Mouse (Mus musculus): Measurements from ENCODE around the gene Scd2.
"Not testable (repeated sequence)": the region's sequence is repeated elsewhere in the genome, so short reads cannot be mapped to it uniquely, and the experiment has no call there.

The Scd2 gene

GRCm38 (mm10) chr19:44292941-44293768 is at the start of gene Scd2:
Gene Scd2, plus strand, starts transcription at chr19:44293674.
- in situ Hi-C loops (cut with MboI; ENCODE audit: unreplicated experiment in 2 of 2), result no loop called here

- in situ Hi-C loops (cut with MboI; ENCODE audit: unreplicated experiment in 2 of 2), result loop anchor here (5.0 kb wide), 1 partner anchor 52 kb away; no protein-coding TSS in a partner anchor
Measured at GRCm38 (mm10) chr19:44245761-44246171, 47.7 kb upstream of the Scd2 start.

GRCm38 (mm10) chr19:44246341-44246911 is 47.0 kb upstream of the Scd2 start:
- in situ Hi-C loops (cut with MboI; ENCODE audit: unreplicated experiment in 2 of 2), result loop anchor here (5.0 kb wide), 1 partner anchor 51 kb away; no protein-coding TSS in a partner anchor

- in situ Hi-C loops (cut with MboI; ENCODE audit: unreplicated experiment in 2 of 2), result loop anchor here (5.0 kb wide), 1 partner anchor 50 kb away; no protein-coding TSS in a partner anchor
Measured at GRCm38 (mm10) chr19:44247281-44248080, 46.0 kb upstream of the Scd2 start.

GRCm38 (mm10) chr19:44248081-44248853 is 45.2 kb upstream of the Scd2 start:
- in situ Hi-C loops (cut with MboI; ENCODE audit: unreplicated experiment in 2 of 2), result loop anchor here (5.0 kb wide), 1 partner anchor 49 kb away; no protein-coding TSS in a partner anchor

- in situ Hi-C loops (cut with MboI; ENCODE audit: unreplicated experiment in 2 of 2), result loop anchor here (5.0 kb wide), 1 partner anchor 48 kb away; no protein-coding TSS in a partner anchor
Measured at GRCm38 (mm10) chr19:44248854-44249351, 44.6 kb upstream of the Scd2 start.

- in situ Hi-C loops (cut with MboI; ENCODE audit: unreplicated experiment in 2 of 2), result not testable (repeated sequence)
Measured at GRCm38 (mm10) chr19:44251138-44251537, 42.3 kb upstream of the Scd2 start.

- in situ Hi-C loops (cut with MboI; ENCODE audit: unreplicated experiment in 2 of 2), result no loop called here
Measured at GRCm38 (mm10) chr19:44251936-44252558, 41.4 kb upstream of the Scd2 start.

- in situ Hi-C loops (cut with MboI; ENCODE audit: unreplicated experiment in 2 of 2), result not testable (repeated sequence)
Measured at GRCm38 (mm10) chr19:44254106-44254505, 39.4 kb upstream of the Scd2 start.

GRCm38 (mm10) chr19:44257377-44257966 is 36.0 kb upstream of the Scd2 start:
- in situ Hi-C loops (cut with MboI; ENCODE audit: unreplicated experiment in 2 of 2), result no loop called here

GRCm38 (mm10) chr19:44259484-44259883 is 34.0 kb upstream of the Scd2 start:
- in situ Hi-C loops (cut with MboI; ENCODE audit: unreplicated experiment in 2 of 2), result no loop called here

GRCm38 (mm10) chr19:44260487-44260886 is 33.0 kb upstream of the Scd2 start:
- in situ Hi-C loops (cut with MboI; ENCODE audit: unreplicated experiment in 2 of 2), result no loop called here

- in situ Hi-C loops (cut with MboI; ENCODE audit: unreplicated experiment in 2 of 2), result no loop called here
Measured at GRCm38 (mm10) chr19:44261774-44262173, 31.7 kb upstream of the Scd2 start.

GRCm38 (mm10) chr19:44263581-44263980 is 29.9 kb upstream of the Scd2 start:
- in situ Hi-C loops (cut with MboI; ENCODE audit: unreplicated experiment in 2 of 2), result no loop called here

GRCm38 (mm10) chr19:44264226-44264625 is 29.2 kb upstream of the Scd2 start:
- in situ Hi-C loops (cut with MboI; ENCODE audit: unreplicated experiment in 2 of 2), result no loop called here

- in situ Hi-C loops (cut with MboI; ENCODE audit: unreplicated experiment in 2 of 2), result no loop called here
Measured at GRCm38 (mm10) chr19:44265300-44265699, 28.2 kb upstream of the Scd2 start.

- in situ Hi-C loops (cut with MboI; ENCODE audit: unreplicated experiment in 2 of 2), result no loop called here
Measured at GRCm38 (mm10) chr19:44265911-44266337, 27.6 kb upstream of the Scd2 start.

- in situ Hi-C loops (cut with MboI; ENCODE audit: unreplicated experiment in 2 of 2), result no loop called here
Measured at GRCm38 (mm10) chr19:44266458-44266823, 27.0 kb upstream of the Scd2 start.

- in situ Hi-C loops (cut with MboI; ENCODE audit: unreplicated experiment in 2 of 2), result no loop called here
Measured at GRCm38 (mm10) chr19:44266824-44267498, 26.5 kb upstream of the Scd2 start.

All from v-Abl transformed pro-B cells (cell line).